Mouse (Mus musculus) common myeloid progenitor, adult 5-6 weeks (primary cell): Measurements from ENCODE around the gene Pgrmc2. TPM values are rescaled to one million over a fixed set of nuclear protein-coding genes. Genes with fewer than 3 reads are reported as not detected.

Experiments
- ATAC-seq: replicated peaks from 2 replicates; pipeline ENCODE4 v1.8.0; 2016; ENCODE audit warnings: low read depth, mild to moderate bottlenecking, moderate TSS enrichment, inconsistent platforms; ENCODE audit not compliant: poor library complexity, severe bottlenecking
- total RNA-seq: library from RNA; stranded (forward); fragments of 200-1000, 187-1606 nt; gene quantifications from 2 replicates; pipeline ENCODE4 v1.2.3, GENCODE M21; 2017

Gene Pgrmc2
- 20.4 and 24.3 TPM in 2 replicates for total RNA-seq

DNA sequence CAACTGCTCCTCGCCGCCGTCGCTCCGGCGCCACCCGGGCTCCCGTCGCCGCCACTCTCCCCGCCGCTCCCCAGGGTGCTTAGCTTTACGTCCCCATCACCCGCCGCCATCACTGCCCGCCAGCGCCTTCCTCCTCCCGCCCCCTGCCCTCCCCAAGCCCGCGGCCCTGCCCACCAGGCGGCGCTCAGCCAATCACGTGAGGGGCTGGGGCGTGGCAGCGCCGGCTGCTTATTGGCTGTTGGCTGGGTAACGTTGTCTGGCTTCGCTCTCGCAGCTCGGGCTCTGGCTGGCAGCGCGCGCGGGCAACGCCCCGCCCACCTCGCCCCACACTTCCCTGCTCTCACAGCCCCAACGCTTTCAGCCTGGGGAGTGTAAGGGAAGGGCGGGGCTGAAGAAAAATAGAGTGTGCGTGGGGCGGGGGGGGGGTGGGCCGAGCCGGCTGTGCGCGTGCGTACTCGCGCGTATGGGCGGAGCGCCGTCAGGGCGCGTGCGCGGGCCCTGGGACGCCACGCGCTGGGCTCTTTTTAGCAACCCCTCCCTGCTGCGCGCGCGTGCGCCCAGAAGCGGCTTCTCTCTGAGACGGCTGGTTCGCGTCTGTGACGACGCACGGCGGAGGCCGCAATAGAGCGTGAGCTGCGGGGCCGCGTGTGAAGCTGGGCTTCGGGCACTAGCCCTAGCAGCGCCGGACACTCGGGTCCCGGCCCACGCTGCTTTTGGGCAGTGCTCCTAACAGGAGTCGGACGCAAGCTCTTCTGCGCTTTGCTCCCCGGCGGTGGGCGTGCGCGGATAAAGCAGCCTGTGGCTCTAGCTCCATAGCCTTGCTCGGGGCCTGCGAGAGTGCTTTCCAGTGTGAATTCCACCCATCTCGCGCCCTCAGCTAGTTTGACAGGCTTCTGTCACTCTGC is at the start of gene Pgrmc2:
Gene Pgrmc2 (minus strand): TSS at position 162 of the 905 bp plus-strand sequence.
- ATAC-seq, result peak; percentile 88

DNA sequence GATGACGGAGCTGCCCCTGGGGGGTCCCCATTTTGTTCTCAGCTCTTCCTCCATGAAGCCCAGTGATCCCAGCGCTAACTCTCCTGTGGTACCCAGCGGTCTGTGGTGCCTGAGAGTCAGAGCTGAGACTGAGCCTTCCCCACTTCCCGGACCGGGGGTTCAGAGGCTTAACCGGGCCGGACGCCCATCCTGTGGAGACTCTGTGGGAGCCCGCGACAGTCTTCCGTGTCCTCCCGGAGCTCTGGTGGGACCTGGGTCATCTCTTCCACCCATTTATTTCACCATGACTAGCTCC is 41.1 kb upstream of the Pgrmc2 start:
- ATAC-seq, result no peak

DNA sequence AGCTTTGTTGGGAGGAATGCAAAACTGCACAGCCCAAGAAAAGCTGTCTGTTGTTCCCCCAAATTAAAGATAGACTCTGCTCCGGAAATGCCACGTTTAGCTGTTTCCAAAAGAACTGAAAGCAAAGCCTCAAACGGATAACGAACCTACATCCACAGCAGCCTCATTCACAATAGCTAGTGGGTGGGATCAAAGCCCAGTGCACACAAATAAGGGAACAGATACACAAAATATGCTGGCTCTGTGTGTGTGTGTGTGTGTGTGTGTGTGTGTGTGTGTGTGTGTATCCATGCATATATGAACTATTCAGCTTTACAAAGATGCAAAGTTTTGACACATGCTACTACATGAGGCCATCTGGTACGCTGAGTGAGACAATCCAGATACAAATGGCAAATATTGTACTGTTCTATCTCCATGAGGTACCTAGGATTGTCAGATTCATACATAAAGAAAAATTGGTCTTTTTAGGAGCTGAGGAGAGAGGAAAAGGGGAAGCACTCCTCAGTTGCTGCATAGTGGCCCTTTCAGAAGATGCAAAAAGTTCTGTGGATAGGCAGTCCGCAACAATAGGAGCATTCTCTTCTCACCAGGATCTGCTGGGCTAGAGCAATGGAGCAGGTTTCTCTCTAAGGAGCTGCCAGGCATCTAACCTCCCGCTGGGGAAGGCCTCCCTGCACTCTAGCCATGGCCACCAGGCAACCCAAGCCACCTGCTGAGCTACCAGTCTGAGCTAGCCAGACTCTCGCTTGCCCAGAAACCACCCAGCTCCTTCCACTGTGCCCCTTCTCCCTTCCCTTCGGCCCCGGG is 40.5 kb upstream of the Pgrmc2 start:
- peak; percentile 54 for ATAC-seq

DNA sequence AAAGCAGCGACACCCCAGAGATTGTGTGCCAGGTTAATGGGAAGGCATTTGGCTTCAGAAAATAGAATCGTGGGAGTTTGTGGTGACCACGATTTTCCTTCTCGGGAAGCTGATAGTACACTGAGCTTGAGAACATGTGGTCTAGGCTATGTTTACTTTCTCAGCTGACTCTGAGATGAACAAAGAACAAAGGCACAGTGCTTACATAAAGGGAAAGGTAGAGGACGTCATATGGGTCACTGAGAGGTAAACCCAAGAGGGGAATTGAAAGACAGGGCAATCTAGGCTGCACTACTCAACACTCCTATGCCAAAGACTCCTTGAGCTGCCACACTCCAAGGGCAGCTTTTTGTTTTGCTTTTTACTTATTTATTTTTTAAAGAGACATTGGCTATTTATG is 35.3 kb upstream of the Pgrmc2 start:
- ATAC-seq, result no peak

DNA sequence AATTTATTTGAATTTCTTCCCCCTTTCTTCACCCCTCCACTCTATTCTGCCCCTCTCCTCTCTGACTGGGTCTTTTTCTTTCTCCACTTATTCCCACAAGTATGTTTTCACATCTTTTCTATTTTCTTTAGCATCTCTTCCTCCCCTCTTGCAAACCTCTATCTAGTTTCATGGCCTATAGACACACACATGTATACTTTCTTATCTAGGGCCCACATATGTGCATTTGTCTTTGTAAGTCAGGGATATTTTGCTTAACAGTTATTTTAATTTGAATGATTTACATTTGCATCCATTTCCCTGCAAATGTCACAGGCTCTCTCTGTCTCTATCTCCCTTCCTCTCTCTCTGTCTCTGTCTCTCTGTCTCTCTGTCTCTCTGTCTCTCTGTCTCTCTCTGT is 34.6 kb upstream of the Pgrmc2 start:
- no peak for ATAC-seq

DNA sequence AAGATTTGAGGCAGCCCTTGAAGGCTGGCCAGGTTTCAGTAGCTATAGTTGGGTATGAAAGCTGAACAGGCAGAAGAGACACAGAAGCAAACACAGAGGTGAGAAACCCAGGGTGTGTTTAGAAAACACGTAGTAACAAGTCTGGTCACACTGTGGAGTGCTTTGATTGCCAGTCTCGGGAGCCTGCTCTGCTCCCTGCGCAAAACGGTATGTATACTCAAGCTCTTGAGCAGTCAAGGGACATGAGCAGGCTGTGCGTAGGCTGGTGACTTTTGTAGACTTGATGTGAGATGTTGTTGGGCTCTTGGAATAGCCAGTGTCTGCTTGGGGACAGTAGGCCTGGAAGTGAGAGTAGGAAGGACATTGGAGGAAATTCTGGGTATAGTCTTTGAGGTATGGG is 30.3 kb upstream of the Pgrmc2 start:
- ATAC-seq, result no peak

DNA sequence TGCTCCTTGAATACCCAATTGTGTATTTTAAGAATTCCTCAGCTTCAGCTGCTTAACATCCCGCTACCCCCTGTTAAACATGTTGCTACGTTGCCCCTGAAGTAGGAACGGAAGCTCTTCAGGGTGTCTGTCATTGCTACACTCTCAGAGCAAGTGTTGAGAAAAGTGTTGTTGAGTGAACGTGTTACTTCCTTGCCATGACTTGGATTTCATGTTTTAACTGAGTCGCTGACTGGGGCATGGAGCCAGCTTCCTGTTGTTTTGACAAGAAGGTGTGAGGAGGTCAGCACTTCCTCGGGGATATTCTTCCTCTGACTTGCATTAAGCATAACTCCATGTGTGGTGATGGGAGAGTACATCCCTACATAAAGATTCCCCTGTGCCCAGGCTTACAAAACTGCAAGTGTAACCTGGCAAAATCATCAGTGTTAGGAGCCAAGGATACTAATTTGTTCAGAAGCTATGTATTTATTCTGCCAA is 25.5 kb upstream of the Pgrmc2 start:
- ATAC-seq, result no peak

DNA sequence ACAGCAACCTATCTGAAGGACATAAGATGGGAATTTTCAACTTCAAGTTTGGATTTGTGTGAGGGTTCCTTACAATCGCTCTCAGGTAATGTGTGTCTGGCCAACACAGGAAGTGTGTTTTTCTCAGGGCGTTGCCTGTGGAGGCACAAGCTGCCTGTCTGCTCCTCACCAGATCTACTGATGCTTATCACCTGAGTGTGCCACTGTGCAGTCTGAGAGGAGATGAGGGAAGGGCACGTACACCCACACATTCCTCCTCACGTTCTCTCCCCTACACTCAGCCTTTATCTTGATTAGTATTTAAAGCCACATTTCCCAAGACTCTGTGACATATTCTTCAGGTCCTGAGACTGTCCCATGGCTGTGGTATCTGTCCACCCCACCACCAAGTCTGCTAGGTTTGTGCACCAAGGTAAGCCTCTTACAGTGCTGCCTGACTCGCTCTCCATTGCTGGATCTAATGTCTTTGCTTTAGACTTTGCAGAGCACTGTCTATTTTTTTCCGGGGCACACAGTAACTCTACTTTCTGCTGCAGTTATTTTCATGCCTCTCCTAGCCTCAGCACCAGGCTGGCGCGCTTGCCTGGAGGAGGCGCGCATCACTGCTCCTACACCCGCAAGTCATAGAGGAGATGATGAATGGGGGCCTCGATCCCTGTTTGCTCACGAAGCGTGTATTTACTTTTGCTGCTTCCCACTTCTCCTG is 24.9 kb upstream of the Pgrmc2 start:
- no peak for ATAC-seq

DNA sequence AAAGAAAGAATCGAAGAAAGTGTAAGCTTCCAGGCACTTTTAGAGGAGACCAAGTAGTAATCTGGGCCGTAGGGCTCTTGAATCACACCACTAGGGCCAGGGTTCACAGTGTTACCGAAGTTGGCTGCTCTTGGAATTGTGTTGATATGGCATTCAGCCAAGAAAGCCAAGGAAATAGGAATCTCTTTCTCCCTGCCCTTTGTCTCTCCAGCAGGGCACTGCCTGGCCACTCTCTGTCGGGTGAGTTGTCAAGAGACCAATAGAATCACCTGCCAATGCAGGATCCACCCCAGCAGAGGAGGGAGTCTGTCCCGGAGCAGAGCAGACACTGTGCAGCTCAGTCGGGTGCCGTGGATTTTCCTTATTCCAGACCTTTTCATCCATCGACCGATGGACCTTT is 19.1 kb upstream of the Pgrmc2 start:
- no peak for ATAC-seq

DNA sequence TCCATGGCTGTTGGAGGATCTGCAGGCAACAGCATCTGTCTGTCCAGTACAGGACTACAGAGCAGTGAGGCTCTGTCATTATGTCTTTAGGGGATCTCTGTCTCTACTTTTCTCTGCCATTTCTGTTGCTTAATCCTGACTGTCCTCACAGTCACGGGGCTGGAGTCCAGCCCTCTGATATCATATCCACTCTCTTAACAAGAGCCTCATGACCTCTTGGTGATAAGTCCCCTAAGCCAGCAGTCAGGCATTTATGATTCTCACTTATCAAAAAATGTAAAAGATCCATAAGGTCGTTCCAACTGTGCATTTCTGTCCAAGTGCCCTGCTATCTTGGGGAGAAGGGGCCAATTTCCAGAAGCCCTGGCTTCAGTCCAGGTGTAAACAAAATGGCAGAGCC is 17.3 kb upstream of the Pgrmc2 start:
- no peak for ATAC-seq

DNA sequence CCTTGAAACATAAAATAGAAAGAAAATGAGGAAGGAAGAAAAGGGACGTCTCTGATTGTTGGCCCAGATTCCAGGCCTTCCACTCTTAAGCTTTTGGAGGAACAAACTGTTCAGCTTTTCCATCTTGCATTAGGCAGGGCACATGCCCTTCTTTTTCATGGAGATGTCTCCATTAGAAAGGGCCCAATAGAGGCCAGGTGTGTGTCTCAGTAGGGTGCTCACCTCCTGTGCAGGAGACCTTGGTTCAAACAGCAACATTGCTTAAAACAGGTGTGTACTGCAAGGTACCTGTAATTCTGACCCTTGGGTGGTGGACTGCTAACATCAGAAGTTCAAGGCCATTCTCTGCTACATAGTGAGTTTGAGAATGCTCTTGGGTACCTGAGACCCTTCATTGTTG is 16.8 kb upstream of the Pgrmc2 start:
- ATAC-seq, result no peak

DNA sequence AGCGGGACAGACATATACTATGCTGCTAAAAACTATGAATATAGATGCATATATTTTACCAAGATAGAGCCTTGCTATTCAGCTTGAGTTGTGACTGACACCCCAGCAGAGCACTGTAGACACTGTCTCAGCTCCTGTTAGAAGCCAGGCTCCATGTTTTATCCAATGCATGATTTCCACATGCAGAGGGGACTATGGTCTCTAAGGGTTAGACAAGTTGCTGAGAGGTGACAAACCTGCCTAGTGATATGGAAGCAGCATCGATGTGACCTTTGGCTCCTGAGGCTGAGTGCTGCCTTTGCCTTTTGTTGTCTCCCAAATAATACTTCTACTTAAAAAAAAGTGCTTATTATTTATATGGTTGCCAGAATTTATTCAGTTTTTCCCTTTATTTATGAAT is 10.4 kb upstream of the Pgrmc2 start:
- no peak for ATAC-seq

DNA sequence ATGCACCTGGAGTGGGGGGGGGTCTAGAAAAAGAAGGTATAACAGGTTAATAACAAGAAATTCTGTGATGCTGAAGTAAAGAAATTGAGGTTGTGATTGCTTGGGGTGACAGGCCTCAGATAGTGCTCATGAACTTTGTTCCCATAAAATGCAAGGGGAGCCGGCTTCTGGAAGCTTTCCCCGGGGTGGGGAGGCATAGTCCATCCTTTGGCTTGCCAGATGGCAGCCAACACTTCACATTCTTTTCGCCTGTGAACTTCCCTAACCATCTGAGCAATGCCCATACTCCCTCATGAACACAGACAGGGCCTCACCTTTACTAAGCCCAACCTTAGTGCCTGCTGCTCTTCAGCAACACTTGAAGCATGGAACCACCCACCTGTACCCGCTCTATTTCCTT is 9.5 kb upstream of the Pgrmc2 start:
- no peak for ATAC-seq

DNA sequence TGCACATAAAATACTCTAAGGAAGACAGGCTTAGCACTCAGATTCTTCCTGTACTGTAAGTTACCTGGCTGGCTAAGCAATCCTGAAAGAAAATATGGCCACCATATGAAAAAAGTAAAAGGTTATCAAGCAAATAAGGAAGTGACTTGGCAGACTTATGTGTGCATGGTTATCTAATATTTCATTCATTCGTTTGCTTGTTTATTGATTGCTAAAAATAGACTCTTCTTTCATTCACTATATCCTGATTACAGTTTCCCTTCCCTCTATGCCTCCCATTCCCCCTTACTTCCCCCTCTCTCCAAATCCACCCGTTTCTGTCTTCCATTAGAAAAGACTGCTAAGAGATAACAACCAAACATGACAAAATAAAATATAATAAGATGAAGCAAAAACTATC is 8.0 kb upstream of the Pgrmc2 start:
- ATAC-seq, result no peak

DNA sequence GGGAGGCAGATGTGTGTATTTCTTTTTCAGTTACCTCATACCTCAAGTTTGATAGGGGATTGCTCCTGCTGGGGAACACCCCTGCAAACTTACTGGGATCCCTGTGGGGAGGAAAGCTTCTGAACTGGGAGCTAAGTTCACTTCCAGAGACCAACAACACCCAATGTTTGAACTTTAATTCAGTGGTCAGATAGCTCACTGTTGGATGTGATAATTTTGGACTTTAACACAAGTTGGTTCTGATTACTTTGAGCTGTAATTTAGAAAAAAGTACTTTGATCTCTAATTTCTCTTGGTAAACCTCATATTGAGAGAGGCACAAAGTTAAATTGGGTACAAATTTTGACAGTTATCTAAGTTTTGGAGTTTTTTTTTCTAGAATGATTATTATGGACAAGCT is 4.2 kb upstream of the Pgrmc2 start:
- ATAC-seq, result no peak

DNA sequence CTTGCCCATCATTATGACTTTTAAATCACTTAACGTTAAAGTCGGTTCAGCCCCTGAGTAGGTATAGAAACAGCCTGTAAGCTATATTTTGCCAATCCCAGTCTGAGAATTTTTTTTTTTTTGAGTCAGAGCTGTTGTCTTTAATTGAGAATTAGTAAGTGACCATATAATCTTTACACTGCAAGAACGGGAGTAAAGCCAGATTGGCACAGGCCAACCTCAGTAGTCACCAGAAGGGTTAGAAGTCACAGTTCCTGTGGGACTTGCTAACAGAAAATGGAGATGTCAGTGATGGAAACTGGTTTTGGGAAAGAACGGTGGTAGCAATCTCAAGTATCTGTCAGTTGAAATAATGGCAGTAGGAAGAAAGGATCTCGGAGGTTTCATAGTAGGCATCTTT is 1.6 kb upstream of the Pgrmc2 start:
- no peak for ATAC-seq

DNA sequence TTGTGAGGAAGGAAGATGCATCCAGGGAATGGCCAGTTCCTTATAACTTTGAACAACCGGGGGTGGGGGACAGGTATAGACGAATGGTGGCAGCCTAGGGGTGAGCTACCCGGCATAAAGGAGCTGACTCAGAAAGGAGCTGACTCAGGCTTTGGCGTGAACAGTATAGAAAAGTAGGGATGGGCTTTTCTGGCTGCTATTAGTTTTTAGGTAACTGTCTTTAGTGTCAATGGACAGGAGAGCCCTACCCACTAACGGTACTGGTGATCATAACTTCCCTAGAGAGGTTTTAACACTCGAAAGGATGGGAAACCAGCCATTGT is 905 bp upstream of the Pgrmc2 start:
- peak; percentile 10 for ATAC-seq

DNA sequence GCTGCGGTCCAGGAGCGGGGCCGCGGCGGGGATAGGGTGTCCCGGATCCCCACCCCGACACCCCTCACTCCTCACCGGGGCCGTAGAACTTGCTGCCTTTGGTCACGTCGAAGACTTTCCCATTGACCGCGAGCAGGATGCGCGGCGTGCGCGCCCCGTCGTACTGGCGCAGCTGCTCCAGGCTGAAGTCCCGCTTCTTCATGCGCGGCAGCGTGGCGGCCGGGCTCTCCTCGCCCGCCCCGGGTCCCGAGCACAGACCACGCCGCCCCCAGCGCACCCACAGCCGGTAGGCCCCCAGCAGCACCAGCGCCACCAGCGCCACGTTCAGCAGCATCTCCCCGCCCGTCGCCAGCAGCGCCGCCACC is 344 bp downstream of the Pgrmc2 start:
- ATAC-seq, result no peak

DNA sequence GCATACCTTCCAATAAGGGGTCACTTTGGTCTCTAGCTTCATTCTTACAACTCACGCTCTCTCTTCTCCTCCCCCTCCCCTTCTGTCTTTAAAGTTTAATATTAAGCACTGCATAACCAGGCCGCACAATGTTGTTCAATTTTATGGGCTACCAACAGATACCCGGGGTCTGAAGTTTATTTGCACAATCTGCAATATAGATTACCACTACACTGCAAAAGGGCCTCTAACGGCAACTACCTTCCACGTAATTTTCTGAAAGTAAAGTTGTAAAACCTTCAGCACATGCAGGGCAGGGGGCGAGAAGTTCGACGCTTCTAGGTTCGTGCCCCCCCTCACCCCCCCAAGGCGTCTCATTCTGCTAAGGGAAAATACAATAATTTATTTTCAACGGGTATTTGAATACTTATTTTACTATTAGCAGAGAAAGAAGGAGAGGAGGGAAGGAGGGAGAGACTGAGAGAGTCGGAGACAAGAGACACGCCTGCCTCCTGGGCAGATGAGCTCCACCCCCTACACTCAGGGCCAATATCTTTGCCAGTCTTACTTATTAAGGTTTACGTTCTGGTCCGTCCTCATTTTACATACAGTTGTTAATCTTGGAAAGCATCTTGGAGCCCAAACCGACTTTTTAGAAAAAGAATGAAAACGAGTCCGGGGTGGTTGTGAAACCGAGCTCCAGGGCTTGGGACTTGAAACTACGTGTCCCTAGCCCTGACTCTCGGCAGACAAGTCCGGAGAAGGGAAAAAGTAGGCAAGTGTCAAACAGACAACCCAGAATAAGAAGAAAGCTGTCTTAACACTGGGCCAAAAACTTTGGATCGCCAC is 1.2 kb downstream of the Pgrmc2 start:
- peak; percentile 28; the same call in 1 of the 2 replicates for ATAC-seq

DNA sequence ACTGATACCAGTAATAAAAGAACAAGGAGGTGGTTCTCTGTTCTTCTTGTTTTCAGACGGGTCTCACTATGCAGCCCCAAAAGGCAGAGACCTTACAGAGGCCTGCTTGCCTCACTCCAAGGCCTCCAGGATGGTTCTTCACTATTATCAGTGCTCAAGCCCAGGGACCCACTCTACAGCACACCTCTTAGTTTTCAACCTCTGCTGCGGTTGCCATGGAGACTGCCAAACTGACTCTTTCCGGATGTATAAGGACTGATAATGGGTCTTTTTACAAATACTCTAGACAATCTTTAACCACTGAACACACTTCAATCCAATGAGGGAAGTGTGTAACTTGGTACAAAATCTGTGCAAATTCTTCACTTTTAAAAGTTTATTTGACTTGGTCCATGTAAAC is 2.1 kb downstream of the Pgrmc2 start:
- ATAC-seq, result no peak
